Mouse (Mus musculus) testis, postnatal 10 days (tissue): ENCODE data around the gene Klk1b4.
"Not testable (repeated sequence)": the region's sequence is repeated elsewhere in the genome, so short reads cannot be mapped to it uniquely, and the experiment has no call there.

ENCODE experiments used
- DNase-seq: peaks from one replicate; pipeline ENCODE4 v3.0.0; 2021; ENCODE audit warnings: low spot score

The Klk1b4 gene

DNA sequence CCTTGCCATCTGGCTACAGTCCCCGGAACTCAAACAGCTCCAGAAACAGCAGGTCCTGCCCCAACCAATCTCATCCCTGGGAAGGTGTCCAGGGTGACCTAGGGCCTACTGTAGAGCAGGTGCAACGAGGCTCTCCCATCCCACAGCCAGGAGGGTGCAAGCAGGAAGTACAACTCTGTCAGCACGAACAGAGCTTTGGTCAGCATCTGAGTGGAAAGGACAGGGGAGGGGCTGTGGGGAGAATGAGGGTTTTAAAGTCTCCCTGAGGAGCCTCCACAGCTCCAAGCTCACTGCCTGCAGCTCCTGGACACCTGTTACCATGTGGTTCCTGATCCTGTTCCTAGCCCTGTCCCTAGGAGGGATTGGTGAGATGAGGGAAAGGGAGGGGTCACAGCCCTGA, at the start of gene Klk1b4:
Klk1b4 (plus strand) TSS at position 301 of the 400 bp plus-strand sequence.
- DNase-seq = not testable (repeated sequence)

- no peak for DNase-seq
These were observed 27.8 kb upstream of the Klk1b4 start for GRCm38 (mm10) chr7:44179299-44180045.

DNA sequence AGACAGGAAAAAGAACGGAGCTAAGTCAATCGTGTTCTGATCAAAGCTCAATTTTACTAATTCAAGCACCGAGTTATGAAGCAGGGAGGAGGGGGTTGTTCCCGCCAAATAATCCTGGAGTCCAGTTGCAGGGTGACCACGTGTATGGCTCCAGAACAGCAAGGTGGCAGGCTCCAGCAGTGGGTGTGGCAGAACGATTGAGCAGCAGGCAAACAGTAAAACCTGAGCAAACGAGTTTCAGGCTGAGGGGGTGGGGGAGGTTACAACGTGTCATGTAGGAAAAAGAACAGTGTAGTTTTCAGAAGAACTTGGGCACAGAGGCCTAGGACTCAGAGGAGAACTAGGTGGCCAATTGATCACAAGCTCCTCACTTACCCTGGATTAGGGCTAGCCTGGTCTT, 20.7 kb upstream of the Klk1b4 start:
- not testable (repeated sequence) for DNase-seq

GRCm38 (mm10) chr7:44187936-44188335, 19.3 kb upstream of the Klk1b4 start, which contains the start of gene Klk1b24:
Gene Klk1b24 (plus strand): TSS chr7:44188236.
- DNase-seq = peak; percentile 5

DNA sequence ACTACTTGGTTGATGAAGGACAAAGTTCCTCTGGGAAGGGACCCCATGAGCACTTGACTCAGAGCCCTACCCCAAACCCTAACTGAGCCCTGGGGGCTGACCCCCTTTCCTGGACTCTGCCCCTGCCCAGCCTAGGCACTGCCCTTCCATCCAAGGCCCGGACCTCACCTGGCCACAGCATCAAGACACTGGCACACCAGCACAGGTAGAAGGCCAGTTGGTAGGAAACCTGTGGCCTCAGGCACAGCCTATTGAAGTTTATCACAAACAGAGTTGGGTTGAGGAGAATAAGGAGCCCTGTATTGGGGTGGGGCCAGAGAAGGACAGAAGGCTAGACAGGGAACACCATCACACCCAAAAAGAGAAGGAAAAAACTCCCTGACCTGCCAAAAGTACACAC, 13.8 kb upstream of the Klk1b4 start:
- not testable (repeated sequence) for DNase-seq

- DNase-seq = no peak
These were observed 9.3 kb upstream of the Klk1b4 start, which contains the start of gene Klk1b3 for GRCm38 (mm10) chr7:44197891-44198290. Gene Klk1b3 (plus strand): TSS chr7:44198191.

DNA sequence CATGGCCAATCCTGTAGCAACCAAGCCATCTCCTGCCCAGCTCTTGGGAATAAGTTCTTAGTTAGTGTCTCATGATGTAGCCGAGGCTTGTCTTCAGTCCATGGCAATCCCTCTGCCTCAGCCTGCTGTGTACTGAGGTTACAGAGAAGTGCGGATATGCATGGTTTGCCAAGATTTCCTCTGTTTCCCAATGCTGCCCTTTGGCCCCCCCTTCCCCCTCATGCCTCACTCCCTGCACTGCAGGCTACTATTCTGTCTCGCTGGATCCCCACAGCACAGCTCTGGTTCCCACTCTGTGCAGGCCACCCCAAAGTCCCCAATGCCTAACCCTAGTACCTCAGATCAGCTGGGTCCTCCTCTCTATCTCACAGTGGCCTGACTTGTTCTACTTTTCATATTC, 1.1 kb downstream of the Klk1b4 start:
- no peak for DNase-seq

- DNase-seq = no peak
These were observed 8.4 kb downstream of the Klk1b4 start, which contains the start of gene Klk1b5 for GRCm38 (mm10) chr7:44215645-44216044. Gene Klk1b5 (plus strand): TSS chr7:44215945.

GRCm38 (mm10) chr7:44221601-44222000, 14.4 kb downstream of the Klk1b4 start:
- DNase-seq = not testable (repeated sequence)

DNA sequence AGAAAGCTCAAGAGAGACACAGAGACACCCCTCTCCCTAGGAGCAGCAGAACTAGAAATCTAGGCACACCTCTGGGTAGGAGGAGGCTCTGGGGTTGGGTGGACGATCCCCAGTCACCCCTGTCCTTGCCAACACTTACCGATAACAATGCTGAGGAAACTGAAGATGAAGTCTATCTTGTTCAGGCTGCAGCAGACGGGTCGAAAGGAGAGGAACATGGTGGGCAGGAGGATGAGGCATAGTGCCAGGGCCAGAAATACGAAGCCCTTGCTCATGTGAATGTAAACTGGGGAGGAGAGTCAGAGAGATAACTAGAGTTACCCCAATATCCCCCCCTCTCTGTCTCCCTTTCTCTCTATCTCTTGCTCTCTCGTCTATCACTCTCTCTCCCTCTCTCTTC, 15.1 kb downstream of the Klk1b4 start:
- DNase-seq = not testable (repeated sequence)

- DNase-seq = no peak
These were observed 17.8 kb downstream of the Klk1b4 start, which contains the start of gene Klk1 for GRCm38 (mm10) chr7:44225076-44225475. Gene Klk1 (plus strand): TSS chr7:44225360.

DNA sequence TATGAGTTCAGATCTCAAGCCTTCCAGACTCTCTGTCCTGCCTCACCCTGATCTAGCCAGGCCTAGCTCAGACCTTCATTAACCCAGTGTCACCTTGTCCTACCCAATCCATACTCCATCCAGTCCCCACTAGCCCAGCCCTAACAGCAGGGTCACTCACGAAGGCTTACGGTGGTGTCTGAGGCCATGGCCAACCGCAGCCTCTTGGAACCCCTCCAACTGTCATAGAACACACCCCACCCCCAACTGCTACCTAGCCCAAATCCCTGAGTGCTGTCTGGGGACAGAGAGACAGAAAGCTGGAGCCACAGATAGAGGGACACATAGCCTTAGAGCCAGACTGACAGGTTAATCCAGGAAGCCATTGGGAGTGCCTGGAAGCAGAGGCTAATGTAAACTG, 28.7 kb downstream of the Klk1b4 start, which contains the start of gene Gm36864:
Gm36864 (plus strand) TSS at position 269 of the 400 bp plus-strand sequence.
- no peak for DNase-seq

- DNase-seq = no peak
These were observed 32.7 kb downstream of the Klk1b4 start for GRCm38 (mm10) chr7:44239913-44240312.

- no peak for DNase-seq
These were observed 33.5 kb downstream of the Klk1b4 start for GRCm38 (mm10) chr7:44240712-44241111.

DNA sequence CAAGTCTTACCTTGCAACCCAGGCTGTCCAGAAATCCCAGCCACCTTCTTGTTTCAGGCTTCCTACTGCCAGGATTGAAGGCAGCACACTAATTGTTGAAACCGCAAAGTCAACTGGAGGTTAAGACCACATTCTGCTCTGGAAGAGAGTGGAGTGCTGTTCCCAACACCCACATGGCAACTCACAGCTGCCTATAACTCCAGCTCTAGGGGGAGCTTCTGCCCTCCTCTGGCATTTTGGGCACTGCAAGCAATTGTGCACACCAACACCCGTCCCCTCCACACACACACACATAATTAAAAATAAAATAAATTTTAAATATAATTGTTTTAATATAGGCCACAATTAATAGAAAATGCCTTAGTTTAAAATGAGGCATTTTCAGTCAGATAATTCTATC, 33.9 kb downstream of the Klk1b4 start:
- no peak for DNase-seq

- no peak for DNase-seq
These were observed 36.8 kb downstream of the Klk1b4 start for GRCm38 (mm10) chr7:44244080-44244479.

- peak; percentile 97 for DNase-seq
These were observed 39.1 kb downstream of the Klk1b4 start, which contains the start of the genes 1700028J19Rik and 2410002F23Rik for GRCm38 (mm10) chr7:44246055-44246983. Gene 1700028J19Rik (minus strand): TSS chr7:44246695. Gene 2410002F23Rik (plus strand): TSS chr7:44246722.

GRCm38 (mm10) chr7:44246984-44247470, 39.8 kb downstream of the Klk1b4 start:
- DNase-seq = peak; percentile 77

DNA sequence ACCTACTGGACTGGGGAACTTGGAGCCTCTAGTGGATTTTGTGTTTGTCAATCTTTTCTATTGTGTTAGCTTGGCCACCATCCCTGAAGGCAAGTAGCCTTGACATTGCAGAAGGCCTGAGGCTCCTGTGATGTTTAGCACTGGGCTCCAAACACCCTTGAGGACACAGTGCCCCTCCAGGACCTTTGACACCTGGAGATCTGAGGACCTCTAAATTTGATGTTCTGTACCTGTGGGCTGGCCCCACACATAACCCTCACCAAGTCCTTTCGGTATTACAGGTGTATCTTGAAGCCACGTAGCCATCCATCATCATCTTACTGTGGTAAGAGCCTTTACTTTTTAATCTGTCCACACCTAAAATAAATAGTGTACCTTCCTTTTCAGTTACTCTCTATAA, 40.7 kb downstream of the Klk1b4 start:
- DNase-seq = no peak

DNA sequence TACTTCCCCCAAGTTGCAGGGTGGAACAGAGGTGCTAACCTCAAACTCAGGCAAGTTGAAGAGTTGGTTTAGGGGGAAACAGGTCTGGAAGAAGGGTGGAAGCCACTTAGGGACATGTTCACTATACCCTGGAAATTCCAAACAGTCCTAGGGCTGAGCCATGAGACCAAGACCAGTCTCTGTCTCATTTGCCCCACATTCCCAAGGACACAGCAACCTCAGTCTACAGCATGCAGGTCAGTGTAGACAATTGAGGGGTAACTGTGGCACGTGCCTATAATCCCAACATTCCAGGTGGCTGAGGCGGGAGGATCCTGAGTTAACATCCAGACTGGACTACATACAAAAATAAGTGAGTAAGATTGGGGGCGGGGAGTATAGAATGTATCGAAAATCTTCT, 42.0 kb downstream of the Klk1b4 start:
- DNase-seq = no peak

- DNase-seq = peak; percentile 57
These were observed 43.6 kb downstream of the Klk1b4 start for GRCm38 (mm10) chr7:44250732-44251275.
